Mouse (Mus musculus): ENCODE results near the gene St8sia1.

GRCm38 (mm10) chr6:142911263-142911662, 53.0 kb downstream of the St8sia1 start:
- TF ChIP-seq POLR2A (IDR thresholded peaks at IDR 0.05; ENCODE audit: insufficient read depth, low read depth, low read length) = no peak
- no peak for TF ChIP-seq CTCF (IDR thresholded peaks at IDR 0.05; ENCODE audit: insufficient read depth, low read depth, low read length)

All from olfactory bulb, adult 2 months (tissue).